Mouse (Mus musculus) heart, embryonic 14.5 days (tissue): ENCODE results near the gene Dcst2. TPM values are rescaled to one million over a fixed set of nuclear protein-coding genes. Genes with fewer than 3 reads are reported as not detected.

Experiments used
- ATAC-seq: fragments of 200-750 bp; cut with Nextera tagmentation; 2 replicates; pipeline ENCODE4 v1.8.0; 2017; ENCODE audit warnings: low read depth, moderate TSS enrichment; ENCODE audit not compliant: insufficient number of reproducible peaks, insufficient read depth, low FRiP score
- H3K27ac ChIP-seq, 2 experiments: fragments of 200-500 bp in 1 of 2; fragments of 300-500 bp in 1 of 2; sonication (generic) in 1 of 2; replicated peaks in 1 of 2; 2 replicates each; pipeline ENCODE4 v1.5.1; 2012 to 2014; ENCODE audit warnings: low read depth in 2 of 2, low read length in 2 of 2, control low read depth in 1 of 2, mild to moderate bottlenecking in 1 of 2, mixed read lengths in 1 of 2; ENCODE audit not compliant: control insufficient read depth in 1 of 2, insufficient read depth in 1 of 2
- H3K27me3 ChIP-seq: fragments of 300-500 bp; sonication (generic); 2 replicates; pipeline ENCODE4 v1.6.1; 2014; ENCODE audit warnings: mild to moderate bottlenecking, low read length, control low read depth; ENCODE audit not compliant: control insufficient read depth, insufficient read depth
- H3K36me3 ChIP-seq: fragments of 300-500 bp; sonication (generic); 2 replicates; pipeline ENCODE4 v1.6.1; 2014; ENCODE audit warnings: mild to moderate bottlenecking, control low read depth, low read length, mixed read lengths; ENCODE audit not compliant: control insufficient read depth, insufficient read depth
- H3K4me1 ChIP-seq, 2 experiments: fragments of 200-500 bp in 1 of 2; fragments of 300-500 bp in 1 of 2; sonication (generic) in 1 of 2; 2 replicates each; pipeline ENCODE4 v1.6.1; 2012 to 2014; ENCODE audit warnings: low read length in 2 of 2, control low read depth in 1 of 2, mixed read lengths in 1 of 2; ENCODE audit not compliant: control insufficient read depth in 2 of 2, insufficient read depth in 2 of 2
- H3K4me2 ChIP-seq: fragments of 300-500 bp; sonication (generic); 2 replicates; pipeline ENCODE4 v1.6.1; 2014; ENCODE audit warnings: mild to moderate bottlenecking, low read length
- H3K4me3 ChIP-seq, 2 experiments: fragments of 200-500 bp in 1 of 2; fragments of 300-500 bp in 1 of 2; sonication (generic) in 1 of 2; 2 replicates each; pipeline ENCODE4 v1.5.1; 2012 to 2014; ENCODE audit warnings: low read length in 2 of 2, mild to moderate bottlenecking in 2 of 2, control low read depth in 1 of 2, low read depth in 1 of 2, moderate library complexity in 1 of 2; ENCODE audit not compliant: control insufficient read depth in 1 of 2, insufficient read depth in 1 of 2
- H3K9ac ChIP-seq: fragments of 300-500 bp; sonication (generic); 2 replicates; pipeline ENCODE4 v1.6.1; 2014; ENCODE audit warnings: mild to moderate bottlenecking, low read length
- H3K9me3 ChIP-seq: fragments of 300-500 bp; sonication (generic); 2 replicates; pipeline ENCODE4 v1.6.1; 2016; ENCODE audit warnings: low read length, control low read depth; ENCODE audit not compliant: control insufficient read depth
- WGBS: fragments of 180-500 bp; shearing (Covaris S2); extraction: QIAGEN DNeasy Blood & Tissue Kit; methylation state at CpG from one replicate; pipeline ENCODE4 v1.1.7; 2014; 5-methylcytosine and 5-hydroxymethylcytosine counted together
- polyA plus RNA-seq: library from polyadenylated mRNA; unstranded; fragments of >200 nt; fragmentation: Nextera tagmentation; extraction: Ambion mirVana; gene quantifications from 2 replicates; pipeline ENCODE4 v1.2.1, GENCODE M21; 2014

The Dcst2 gene
- polyA plus RNA-seq: not detected in 2 replicates

- Histone ChIP-seq H3K36me3 (no peaks in the 10 kb centered on the region), H3K9ac (no peak within 1 kb of the TSS), H3K27me3 (no peaks in the 10 kb centered on the region; the same call in 1 of the 2 replicates), H3K4me1 (no peaks in the 10 kb centered on the region), H3K27ac (no peak within 1 kb of the TSS), H3K4me3 (no peak within 1 kb of the TSS), H3K9me3 (no peaks in the 10 kb centered on the region), H3K4me2 (no peak within 1 kb of the TSS)
- ATAC-seq: no peak
- 79% methylated on average over 7 of the region's 7 CpGs for WGBS
Measured at GRCm38 (mm10) chr3:89361675-89362074, at the start of gene Dcst2. Gene Dcst2 (plus strand): TSS chr3:89361975.

GRCm38 (mm10) chr3:89314340-89314739 lies 47.4 kb upstream of the Dcst2 start:
- Histone ChIP-seq H3K4me1 (peaks cover 23 to 30% of the 10 kb centered on the region in 2 experiments), H3K4me3 (no peak overlapping the region), H3K4me2 (no peak overlapping the region), H3K9ac (no peak overlapping the region), H3K27me3 (peaks cover 23% of the 10 kb centered on the region), H3K36me3 (no peaks in the 10 kb centered on the region), H3K9me3 (no peaks in the 10 kb centered on the region), H3K27ac (no peak overlapping the region)
- ATAC-seq: no peak
- WGBS: 41% methylated on average over 5 of the region's 5 CpGs

GRCm38 (mm10) chr3:89314791-89315190 lies 47.0 kb upstream of the Dcst2 start:
- H3K27ac ChIP-seq: no peak overlapping the region
- H3K4me2 ChIP-seq: peak overlapping the region; percentile 67
- H3K27me3 ChIP-seq: peaks cover 28% of the 10 kb centered on the region
- peaks cover 26 to 34% of the 10 kb centered on the region in 2 experiments for H3K4me1 ChIP-seq
- ATAC-seq: 0 out of 2 replicates have a peak, but pooled peaks have one; percentile 3
- H3K9me3 ChIP-seq: no peaks in the 10 kb centered on the region
- 0 out of 2 replicates have a peak overlapping the region, but pooled peaks have one; percentile 66 for H3K9ac ChIP-seq
- H3K4me3 ChIP-seq: no peak overlapping the region
- whole genome bisulfite sequencing: 52% methylated on average over 2 of the region's 2 CpGs
- no peaks in the 10 kb centered on the region for H3K36me3 ChIP-seq

GRCm38 (mm10) chr3:89315195-89315929 lies 46.4 kb upstream of the Dcst2 start:
- Histone ChIP-seq H3K36me3 (no peaks in the 10 kb centered on the region), H3K4me2 (peak overlapping the region; percentile 67), H3K9me3 (no peaks in the 10 kb centered on the region), H3K4me3 (peak overlapping the region; percentile 28 to 37), H3K27ac (no peak overlapping the region), H3K9ac (peak overlapping the region; percentile 66), H3K4me1 (peaks cover 30 to 40% of the 10 kb centered on the region in 2 experiments), H3K27me3 (peaks cover 33% of the 10 kb centered on the region)
- WGBS: 11% methylated on average over 21 of the region's 26 CpGs
- peak; percentile 17; the same call in 1 of the 2 replicates for ATAC-seq

DNA sequence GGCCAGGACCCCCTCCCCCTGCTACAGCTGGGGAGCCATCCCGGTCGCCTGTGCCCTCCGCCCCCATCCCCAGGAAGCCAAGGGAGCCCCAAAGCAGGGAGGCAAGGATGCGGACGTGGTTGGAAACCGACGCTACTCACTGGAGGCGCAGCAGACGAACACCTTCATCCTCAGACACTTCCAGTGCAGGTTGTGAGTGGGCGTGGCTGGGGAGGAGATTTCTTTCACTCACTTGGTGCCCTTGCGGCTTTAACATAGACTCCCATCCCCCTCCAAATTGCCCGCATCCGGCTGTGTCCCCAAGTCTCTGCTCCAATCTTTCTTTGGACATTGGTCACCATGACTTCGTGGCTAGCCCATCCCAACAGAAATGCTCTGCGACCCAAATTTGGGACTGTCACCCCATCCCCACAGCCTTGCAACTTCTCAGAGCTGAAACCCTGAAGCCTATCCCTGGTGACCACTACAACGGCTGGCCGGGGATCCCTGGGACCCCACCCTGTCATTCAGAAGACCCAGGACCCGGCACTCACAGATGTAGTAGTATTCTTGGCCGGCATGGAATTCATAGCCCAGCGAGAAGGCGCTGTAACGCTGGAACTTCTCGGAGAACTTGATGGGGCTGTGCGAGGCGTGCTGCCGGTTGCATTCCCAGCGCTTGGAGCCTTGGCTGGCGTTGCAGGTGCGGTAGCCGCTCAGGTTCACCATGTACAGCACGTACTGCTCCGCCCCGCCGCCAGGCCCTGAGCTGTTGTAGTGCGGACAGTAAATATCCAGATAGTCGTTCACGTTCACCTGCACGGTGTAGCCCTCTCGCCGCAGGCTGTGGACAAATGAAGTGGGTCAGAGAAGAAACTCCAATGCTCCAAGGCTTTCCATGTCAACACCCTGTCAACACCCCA lies 45.6 kb upstream of the Dcst2 start:
- Histone ChIP-seq H3K9ac (no peak overlapping the region), H3K4me1 (peaks cover 37 to 48% of the 10 kb centered on the region in 2 experiments), H3K4me2 (peak overlapping the region; percentile 67), H3K27me3 (peaks cover 42% of the 10 kb centered on the region), H3K9me3 (no peaks in the 10 kb centered on the region), H3K36me3 (no peaks in the 10 kb centered on the region), H3K4me3 (peak overlapping the region in 1 of 2 experiments; percentile 37; a peak in 2 of 4 replicates), H3K27ac (no peak overlapping the region)
- no peak for ATAC-seq
- 20% methylated on average over 38 of the region's 40 CpGs for WGBS

- WGBS: 4% methylated on average over 4 of the region's 4 CpGs
- Histone ChIP-seq H3K4me1 (peaks cover 39 to 55% of the 10 kb centered on the region in 2 experiments), H3K4me2 (peak overlapping the region; percentile 67; the same call in 1 of the 2 replicates), H3K27ac (no peak overlapping the region), H3K9me3 (no peaks in the 10 kb centered on the region), H3K9ac (no peak overlapping the region; the same call in 1 of the 2 replicates), H3K36me3 (no peaks in the 10 kb centered on the region), H3K4me3 (peak overlapping the region in 1 of 2 experiments; percentile 8; a peak in 1 of 4 replicates), H3K27me3 (peaks cover 48% of the 10 kb centered on the region)
- no peak for ATAC-seq
Measured at GRCm38 (mm10) chr3:89316833-89317232, 44.9 kb upstream of the Dcst2 start.

DNA sequence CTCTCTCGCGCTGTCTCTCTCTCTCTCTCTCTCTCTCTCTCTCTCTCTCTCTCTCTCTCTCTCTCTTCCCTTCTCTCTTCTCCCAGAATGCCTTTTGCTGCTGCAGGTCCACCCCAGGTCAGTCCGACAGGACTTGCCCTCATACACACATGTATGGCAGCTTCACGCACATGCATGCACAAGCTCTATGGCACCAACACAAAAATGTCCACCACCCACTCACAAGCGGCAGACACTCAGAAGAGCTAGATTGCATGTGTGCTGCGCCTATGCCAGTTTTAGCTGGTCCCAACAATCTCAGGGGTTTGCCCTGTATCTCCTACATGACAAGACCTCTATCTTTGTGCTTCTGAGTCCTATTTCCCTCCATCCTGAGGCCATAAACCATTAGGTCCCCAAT lies 44.5 kb upstream of the Dcst2 start:
- WGBS: 52% methylated on average over 6 of the region's 6 CpGs
- Histone ChIP-seq H3K36me3 (no peaks in the 10 kb centered on the region), H3K4me2 (no peak overlapping the region), H3K27me3 (peaks cover 52% of the 10 kb centered on the region), H3K4me3 (no peak overlapping the region), H3K9me3 (no peaks in the 10 kb centered on the region), H3K27ac (no peak overlapping the region), H3K4me1 (peaks cover 41 to 59% of the 10 kb centered on the region in 2 experiments), H3K9ac (no peak overlapping the region; the same call in 1 of the 2 replicates)
- ATAC-seq: no peak
